Comparison of ENCODE assay signal across 8 mouse cellular contexts in genomic region chr10:34096418-34096883, GRCm38 (mm10). TPM values are rescaled to one million over a fixed set of nuclear protein-coding genes. Genes with fewer than 3 reads are reported as not detected.
A peak's percentile ranks its signal among the peaks of the same experiment; 100 is the strongest.
DNase-seq lines count a peak whose midpoint lies in the region; ATAC-seq and TF ChIP-seq lines count a peak whose summit lies in the region.

Calhm5 (minus strand) TSS chr10:34096519.

- peak within 1 kb of the TSS; percentile 58 for H3K4me3 ChIP-seq in cerebellum, adult 2 months (replicated peaks; ENCODE audit: insufficient read depth, low read depth, low read length)
- peak within 1 kb of the TSS; percentile 21 for H3K4me3 ChIP-seq in hindbrain, embryonic 15.5 days

- no peaks in the 10 kb centered on the region for H3K36me3 ChIP-seq in hindbrain, embryonic 15.5 days

- peak within 1 kb of the TSS; percentile 45 for H3K4me2 ChIP-seq in hindbrain, embryonic 15.5 days

- no peak for TF ChIP-seq POLR2A in cerebellum, adult 2 months (IDR thresholded peaks at IDR 0.05; ENCODE audit: borderline replicate concordance, insufficient read depth, low read length)

- 9% methylated on average over 9 of the region's 9 CpGs for WGBS in cerebellum, adult 2 months
- WGBS in hindbrain, embryonic 15.5 days: 30% methylated on average over 9 of the region's 9 CpGs

- no peak within 1 kb of the TSS for H3K9ac ChIP-seq in hindbrain, embryonic 15.5 days

- peak; percentile 20; the same call in 1 of the 2 replicates for TF ChIP-seq CTCF in cerebellum, adult 2 months (IDR thresholded peaks at IDR 0.05; ENCODE audit: borderline replicate concordance, insufficient read depth, low read depth, low read length)

- H3K4me1 ChIP-seq in cerebellum, adult 2 months (ENCODE audit: control insufficient read depth, insufficient read depth, low read length): no peaks in the 10 kb centered on the region
- H3K4me1 ChIP-seq in hindbrain, embryonic 15.5 days (replicated peaks): no peaks in the 10 kb centered on the region

- no peaks in the 10 kb centered on the region for H3K27me3 ChIP-seq in cerebellum, adult 2 months (ENCODE audit: control insufficient read depth, insufficient read depth, low read length)
- H3K27me3 ChIP-seq in hindbrain, embryonic 15.5 days: no peaks in the 10 kb centered on the region

- DNase-seq in Muller cell, postnatal 12 days (ENCODE audit: inconsistent ontology term): peak; percentile 69
- peak; percentile 16 for DNase-seq in cerebellum, adult 2 months
- peak; percentile 11 to 23 for DNase-seq in frontal cortex, postnatal 25 days (ENCODE audit: low spot score in 2 of 2)
- DNase-seq in layer of hippocampus, postnatal 36 days: peak; percentile 30 to 36
- DNase-seq in lung, postnatal 14 days: peak; percentile 59
- DNase-seq in right cerebral cortex, adult 2 months (ENCODE audit: low spot score in 2 of 2): peak; percentile 57 to 62
- DNase-seq in spleen, postnatal 14 days (ENCODE audit: low spot score in 2 of 2): no peak

- ATAC-seq in hindbrain, embryonic 15.5 days (ENCODE audit: low FRiP score, low read depth): peak; percentile 73; the same call in 1 of the 2 replicates

- no peak within 1 kb of the TSS for H3K27ac ChIP-seq in cerebellum, adult 2 months (ENCODE audit: insufficient read depth, low read length)
- H3K27ac ChIP-seq in hindbrain, embryonic 15.5 days (replicated peaks): no peak within 1 kb of the TSS

- H3K9me3 ChIP-seq in hindbrain, embryonic 15.5 days: no peaks in the 10 kb centered on the region

RNA-seq across cellular contexts. Expression of gene Calhm5, which starts in this region (rescaled TPM):
- polyA plus RNA-seq in cerebellum, adult 2 months (2012; rRNA removed): 0.49 and 0.52 TPM in 2 replicates
- 0.71 and 0.83 TPM in 2 replicates for polyA plus RNA-seq in hindbrain, embryonic 15.5 days (2015; fragmentation: Nextera tagmentation; extraction: Ambion mirVana)
- 1 to 10 TPM; 3.4 to 4.3 TPM for total RNA-seq in layer of hippocampus, postnatal 36 days (2021)

Comparison
In these comparisons a context has a peak if more than half of its experiments do, and no peak if none do; other contexts are left out.
1. Peak in DNase-seq and H3K4me3 ChIP-seq in cerebellum, adult 2 months; RNA of the gene not detected or under 1 TPM.
2. Peak in ATAC-seq, H3K4me3 ChIP-seq and H3K4me2 ChIP-seq in hindbrain, embryonic 15.5 days; RNA of the gene not detected or under 1 TPM.
3. DNase-seq: peak in Muller cell, postnatal 12 days (single experiment), frontal cortex, postnatal 25 days (2 of 2), layer of hippocampus, postnatal 36 days (2 of 2), lung, postnatal 14 days (single experiment) and right cerebral cortex, adult 2 months (2 of 2); none in spleen, postnatal 14 days (0 of 2).